Mouse (Mus musculus): ENCODE results near the gene Amph.

DNA sequence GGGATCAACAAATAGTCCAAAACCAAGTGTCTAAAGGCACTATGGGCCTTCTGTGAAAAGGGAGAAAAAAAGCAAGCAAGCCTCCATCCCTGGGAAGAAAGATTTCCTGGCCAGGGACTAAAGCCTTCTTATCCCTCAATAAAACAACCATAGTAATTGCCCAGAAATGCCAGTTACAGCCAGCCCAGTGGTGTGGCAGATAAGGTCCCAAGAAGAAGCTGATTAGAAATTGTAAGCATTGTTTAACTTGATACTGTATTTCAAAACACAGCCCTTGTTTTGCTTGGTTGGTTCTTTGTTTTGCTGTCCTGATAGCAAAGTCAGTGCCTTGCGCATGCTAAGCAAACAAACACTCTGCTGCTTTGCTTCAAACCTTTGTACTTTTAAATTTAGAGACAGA, 191.8 kb downstream of the Amph start:
- TF ChIP-seq CTCF (IDR thresholded peaks at IDR 0.05), result no peak
- no peak for TF ChIP-seq POLR2A (IDR thresholded peaks at IDR 0.05; ENCODE audit: insufficient read depth, low read depth, low read length)
- no peak for TF ChIP-seq EP300 (IDR thresholded peaks at IDR 0.05; ENCODE audit: insufficient read depth, low read depth, low read length)
